Mouse (Mus musculus) embryonic facial prominence, embryonic 11.5 days (tissue): ENCODE measurements around the gene Tmem80. TPM values are rescaled to one million over a fixed set of nuclear protein-coding genes. Genes with fewer than 3 reads are reported as not detected.

Experiments
- ATAC-seq: fragments of 200-750 bp; cut with Nextera tagmentation; replicated peaks from 2 replicates; pipeline ENCODE4 v1.8.0; 2017; ENCODE audit warnings: low read depth; ENCODE audit not compliant: insufficient number of reproducible peaks, low FRiP score, low TSS enrichment
- DNase-seq: peaks from one replicate; pipeline ENCODE4 v3.0.0-alpha.2; 2015; ENCODE audit warnings: low spot score
- H3K27ac ChIP-seq: fragments of 300-500 bp; sonication (generic); replicated peaks from 2 replicates; pipeline ENCODE4 v1.5.1; 2014; ENCODE audit warnings: mild to moderate bottlenecking, low read depth, low read length, control low read depth
- H3K27me3 ChIP-seq: fragments of 300-500 bp; sonication (generic); 2 replicates; pipeline ENCODE4 v1.6.1; 2014; ENCODE audit warnings: mild to moderate bottlenecking, low read length, moderate library complexity, mixed read lengths; ENCODE audit not compliant: control insufficient read depth, insufficient read depth
- H3K36me3 ChIP-seq: fragments of 300-500 bp; sonication (generic); replicated peaks from 2 replicates; pipeline ENCODE4 v1.6.1; 2014; ENCODE audit warnings: low read depth, mild to moderate bottlenecking, low read length, moderate library complexity, mixed read lengths; ENCODE audit not compliant: control insufficient read depth, insufficient read depth
- H3K4me1 ChIP-seq: fragments of 300-500 bp; sonication (generic); 2 replicates; pipeline ENCODE4 v1.6.1; 2014; ENCODE audit warnings: low read length, mixed read lengths; ENCODE audit not compliant: control insufficient read depth, insufficient read depth
- H3K4me2 ChIP-seq: fragments of 300-500 bp; sonication (generic); 2 replicates; pipeline ENCODE4 v1.6.1; 2014; ENCODE audit warnings: low read depth, mild to moderate bottlenecking, control low read depth, low read length, moderate library complexity
- H3K4me3 ChIP-seq: fragments of 300-500 bp; sonication (generic); 2 replicates; pipeline ENCODE4 v1.5.1; 2014; ENCODE audit warnings: low read depth, low read length, control low read depth
- H3K9ac ChIP-seq: fragments of 300-500 bp; sonication (generic); replicated peaks from 2 replicates; pipeline ENCODE4 v1.6.1; 2014; ENCODE audit warnings: mild to moderate bottlenecking, control low read depth, low read length
- H3K9me3 ChIP-seq: fragments of 300-500 bp; sonication (generic); replicated peaks from 2 replicates; pipeline ENCODE4 v1.6.1; 2016; ENCODE audit warnings: mild to moderate bottlenecking, low read length, inconsistent platforms, mixed read lengths; ENCODE audit not compliant: control insufficient read depth
- WGBS: fragments of 180-500 bp; shearing (Covaris S2); extraction: QIAGEN DNeasy Blood & Tissue Kit; methylation state at CpG from one replicate; pipeline ENCODE4 v1.1.7; 2014; 5-methylcytosine and 5-hydroxymethylcytosine counted together
- polyA plus RNA-seq: library from polyadenylated mRNA; unstranded; fragments of >200 nt; fragmentation: Nextera tagmentation; extraction: Ambion mirVana; gene quantifications from 2 replicates; pipeline ENCODE4 v1.2.1, GENCODE M21; 2014

Tmem80 gene
- polyA plus RNA-seq, 1 experiment from 2014 or later, result 26.6 TPM

DNA sequence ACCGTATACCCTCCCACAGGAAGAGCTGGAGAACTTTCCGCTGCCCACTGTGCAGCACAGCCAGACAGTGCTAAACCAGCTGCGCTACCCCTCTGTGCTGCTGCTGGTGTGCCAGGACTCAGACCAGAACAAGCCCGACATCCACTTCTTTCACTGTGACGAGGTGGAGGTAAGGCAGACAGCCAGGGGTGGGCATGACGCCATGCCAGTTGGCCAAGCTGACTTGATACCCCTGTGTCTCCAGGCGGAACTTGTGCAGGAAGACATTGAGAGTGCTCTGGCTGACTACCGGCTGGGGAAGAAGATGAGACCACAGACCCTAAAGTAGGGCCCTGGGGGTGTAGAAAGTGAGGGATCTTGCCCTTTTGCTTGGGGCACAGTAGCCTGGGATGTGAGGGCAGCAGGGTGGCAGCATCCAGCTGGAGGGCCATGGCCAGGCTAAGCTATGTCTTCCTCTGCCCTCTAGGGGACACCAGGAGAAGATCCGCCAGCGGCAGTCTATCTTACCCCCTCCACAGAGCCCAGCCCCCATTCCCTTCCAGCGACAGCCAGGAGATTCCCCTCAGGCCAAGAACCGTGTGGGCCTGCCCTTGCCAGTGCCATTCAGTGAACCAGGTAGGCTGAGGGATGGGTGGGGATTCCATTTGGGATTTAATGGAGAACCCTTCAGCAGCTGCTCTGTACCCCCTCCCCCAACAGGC is 28.2 kb downstream of the Tmem80 start:
- Histone ChIP-seq H3K9ac (no peak overlapping the region), H3K36me3 (no peaks in the 10 kb centered on the region), H3K9me3 (no peaks in the 10 kb centered on the region), H3K27me3 (no peaks in the 10 kb centered on the region), H3K4me1 (no peaks in the 10 kb centered on the region), H3K4me2 (no peak overlapping the region), H3K4me3 (no peak overlapping the region), H3K27ac (no peak overlapping the region)
- ATAC-seq (peak; percentile 17; the same call in 1 of the 2 replicates), DNase-seq (no peak)
- 55% methylated on average over 12 of the region's 12 CpGs for WGBS

DNA sequence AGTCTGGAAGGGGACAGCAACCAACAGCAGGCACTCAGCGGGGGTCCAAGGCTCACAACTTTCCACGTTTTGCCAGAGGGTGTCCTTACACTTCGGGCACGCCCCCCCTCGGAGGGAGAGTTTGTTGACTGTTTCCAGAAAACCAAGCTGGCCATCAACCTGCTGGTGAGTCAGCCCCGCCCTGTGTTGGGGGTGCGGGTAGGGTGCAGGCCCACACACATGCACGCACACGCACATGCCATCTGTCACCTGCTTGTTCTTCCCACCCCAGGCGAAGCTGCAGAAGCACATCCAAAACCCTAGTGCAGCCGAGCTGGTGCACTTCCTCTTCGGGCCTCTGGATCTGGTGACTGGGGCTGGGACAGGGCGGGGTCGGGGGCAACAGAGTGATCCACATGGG is 29.4 kb downstream of the Tmem80 start:
- WGBS, result 76% methylated on average over 14 of the region's 14 CpGs
- Histone ChIP-seq H3K36me3 (no peaks in the 10 kb centered on the region), H3K27ac (no peak overlapping the region), H3K27me3 (peaks cover 7% of the 10 kb centered on the region), H3K4me2 (no peak overlapping the region), H3K4me3 (no peak overlapping the region), H3K9me3 (no peaks in the 10 kb centered on the region), H3K9ac (no peak overlapping the region), H3K4me1 (no peaks in the 10 kb centered on the region)
- DNase-seq (no peak), ATAC-seq (no peak)

DNA sequence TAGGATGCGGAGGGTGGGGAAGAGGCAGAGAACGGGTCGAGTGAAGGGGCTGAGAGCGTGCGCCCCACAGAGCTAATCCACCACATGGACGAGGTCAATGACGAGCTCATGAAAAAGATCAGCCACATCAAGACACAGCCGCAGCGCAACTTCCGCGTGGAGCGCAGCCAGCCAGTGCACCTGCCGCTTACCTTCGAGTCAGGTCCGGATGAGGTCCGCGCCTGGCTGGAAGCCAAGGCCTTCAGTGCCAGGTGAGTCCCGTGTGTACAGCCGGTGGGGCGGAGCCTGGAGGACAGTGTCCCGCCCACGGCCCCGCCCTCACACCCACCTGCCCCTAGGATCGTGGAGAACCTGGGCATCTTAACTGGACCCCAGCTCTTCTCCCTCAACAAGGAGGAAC is 34.0 kb downstream of the Tmem80 start:
- ATAC-seq (no peak), DNase-seq (no peak)
- Histone ChIP-seq H3K27me3 (peaks cover 7% of the 10 kb centered on the region), H3K4me3 (no peak overlapping the region), H3K4me2 (no peak overlapping the region), H3K9ac (no peak overlapping the region), H3K4me1 (no peaks in the 10 kb centered on the region), H3K9me3 (no peaks in the 10 kb centered on the region), H3K36me3 (no peaks in the 10 kb centered on the region), H3K27ac (no peak overlapping the region)
- WGBS, result 16% methylated on average over 24 of the region's 24 CpGs

DNA sequence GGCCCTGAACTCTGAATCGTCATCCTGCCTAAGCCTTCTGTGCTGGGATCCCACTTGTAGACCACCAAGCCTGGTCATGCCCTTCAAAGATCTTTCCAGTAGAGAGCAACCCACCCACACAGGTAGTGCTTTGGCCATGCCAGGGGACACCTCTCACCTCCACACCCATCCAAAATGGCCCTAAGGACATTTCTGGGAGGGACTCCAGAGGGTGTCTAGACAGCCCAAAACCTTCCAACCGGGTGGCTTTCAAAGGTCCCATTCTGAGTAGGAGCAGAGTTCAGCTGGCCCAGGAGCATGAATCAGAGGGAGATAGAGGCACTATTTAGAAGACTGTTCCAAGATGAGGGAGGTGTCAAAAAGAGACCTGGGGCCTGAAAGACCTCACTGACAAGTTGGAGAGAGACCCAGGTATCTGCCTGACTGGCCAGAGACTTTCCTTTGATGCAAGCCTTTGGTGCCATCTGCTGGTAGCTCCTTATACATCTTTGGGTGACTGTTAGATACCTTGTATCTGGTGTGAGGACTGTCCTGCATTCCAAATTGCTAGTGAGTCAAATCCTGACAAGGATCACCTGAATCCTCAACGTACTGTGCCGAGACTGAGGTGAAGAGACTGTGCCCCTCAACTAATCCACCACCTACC is 35.7 kb downstream of the Tmem80 start:
- Histone ChIP-seq H3K27me3 (peaks cover 7% of the 10 kb centered on the region), H3K9me3 (no peaks in the 10 kb centered on the region), H3K4me3 (no peak overlapping the region), H3K4me2 (no peak overlapping the region), H3K27ac (no peak overlapping the region), H3K4me1 (no peaks in the 10 kb centered on the region), H3K36me3 (no peaks in the 10 kb centered on the region), H3K9ac (no peak overlapping the region)
- no peak; the same call in 1 of the 2 replicates for ATAC-seq
- WGBS, result 61% methylated on average over 4 of the region's 4 CpGs
- DNase-seq, result peak; percentile 85

DNA sequence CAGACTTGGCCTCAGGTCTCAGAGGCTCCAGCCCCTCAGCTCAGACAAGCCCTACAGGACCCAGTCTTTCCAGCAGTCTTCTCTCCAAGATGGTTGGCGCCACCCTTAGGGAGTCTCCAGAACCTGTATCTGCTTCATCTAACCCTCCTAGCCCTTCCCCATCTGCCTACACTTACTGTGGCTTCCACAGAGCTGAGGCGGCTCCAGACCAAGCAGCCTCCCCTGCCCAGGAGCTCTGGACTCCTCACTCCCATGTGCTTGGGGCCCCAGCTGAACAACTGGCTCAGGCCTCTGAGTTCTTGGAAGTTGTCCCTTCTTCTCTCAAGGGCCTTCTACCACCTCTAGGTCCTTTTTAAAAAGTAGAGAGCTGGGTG is 36.2 kb downstream of the Tmem80 start:
- Histone ChIP-seq H3K9me3 (no peaks in the 10 kb centered on the region), H3K27ac (no peak overlapping the region), H3K4me1 (no peaks in the 10 kb centered on the region), H3K9ac (no peak overlapping the region), H3K27me3 (peaks cover 7% of the 10 kb centered on the region), H3K4me2 (no peak overlapping the region), H3K4me3 (no peak overlapping the region), H3K36me3 (no peaks in the 10 kb centered on the region)
- 51% methylated on average over 2 of the region's 2 CpGs for WGBS
- ATAC-seq, result no peak
- no peak for DNase-seq

DNA sequence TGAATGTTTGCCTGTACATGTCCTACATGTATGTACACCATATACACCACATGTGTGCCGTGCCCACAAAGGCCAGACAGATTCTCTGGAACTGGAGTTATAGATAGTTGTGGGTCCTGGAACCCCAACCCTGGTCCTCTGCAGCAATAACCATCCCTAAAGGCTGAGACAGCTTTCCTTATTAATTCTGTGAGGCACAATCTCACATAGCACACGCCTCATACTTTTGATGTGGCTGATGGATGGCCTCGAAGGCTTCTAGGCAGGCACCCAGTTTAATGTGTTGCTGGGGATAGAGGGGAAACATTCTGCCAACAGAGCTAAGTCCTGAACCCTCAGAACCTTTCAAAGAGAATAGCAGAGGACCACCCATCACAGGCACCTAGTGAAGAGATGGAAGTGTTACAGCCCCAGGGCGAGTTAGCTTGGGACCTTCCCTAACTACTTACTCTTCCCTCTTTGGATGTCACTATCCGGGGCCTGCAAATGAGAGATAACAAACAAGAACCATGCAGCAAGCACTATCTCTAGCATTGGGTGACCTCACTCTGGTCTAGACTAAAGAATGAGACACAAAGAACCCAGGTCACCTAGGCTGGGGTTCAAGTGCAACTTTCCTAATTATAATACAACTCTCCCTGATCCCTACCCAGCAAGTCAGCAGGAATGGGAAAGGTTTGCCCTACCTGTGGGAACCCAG is 37.0 kb downstream of the Tmem80 start:
- H3K27ac ChIP-seq, result no peak overlapping the region
- H3K9ac ChIP-seq, result no peak overlapping the region
- H3K9me3 ChIP-seq, result no peaks in the 10 kb centered on the region
- no peaks in the 10 kb centered on the region for H3K4me1 ChIP-seq
- H3K27me3 ChIP-seq, result peaks cover 7% of the 10 kb centered on the region
- no peaks in the 10 kb centered on the region for H3K36me3 ChIP-seq
- H3K4me2 ChIP-seq, result no peak overlapping the region
- DNase-seq (no peak), ATAC-seq (no peak)
- H3K4me3 ChIP-seq, result no peak overlapping the region
- 73% methylated on average over 5 of the region's 5 CpGs for WGBS

DNA sequence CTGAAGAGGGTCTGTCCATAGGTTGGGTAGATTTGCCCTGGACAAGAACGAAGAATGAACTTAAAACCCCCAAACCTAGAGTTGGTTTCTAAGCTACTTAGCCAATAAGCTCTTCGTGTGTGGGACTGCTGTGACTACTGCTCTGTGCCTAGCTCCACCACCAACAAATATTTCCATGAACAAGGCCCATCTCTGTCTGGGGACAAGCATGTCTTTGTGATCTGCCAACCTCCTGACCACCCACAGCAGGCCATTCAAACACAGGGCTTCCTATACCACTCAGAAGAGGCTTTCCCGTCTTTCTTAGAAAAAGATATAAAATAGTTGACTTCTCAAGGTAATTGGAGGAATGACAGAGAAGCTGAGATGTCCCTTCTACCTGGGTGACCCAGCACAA is 37.5 kb downstream of the Tmem80 start:
- no peak overlapping the region for H3K27ac ChIP-seq
- no peak overlapping the region for H3K4me2 ChIP-seq
- no peak overlapping the region for H3K9ac ChIP-seq
- no peak overlapping the region for H3K4me3 ChIP-seq
- no peak for ATAC-seq
- no peaks in the 10 kb centered on the region for H3K9me3 ChIP-seq
- H3K27me3 ChIP-seq, result peaks cover 7% of the 10 kb centered on the region
- no peaks in the 10 kb centered on the region for H3K36me3 ChIP-seq
- no peak for DNase-seq
- WGBS, result 51% methylated on average over 3 of the region's 3 CpGs
- H3K4me1 ChIP-seq, result no peaks in the 10 kb centered on the region

DNA sequence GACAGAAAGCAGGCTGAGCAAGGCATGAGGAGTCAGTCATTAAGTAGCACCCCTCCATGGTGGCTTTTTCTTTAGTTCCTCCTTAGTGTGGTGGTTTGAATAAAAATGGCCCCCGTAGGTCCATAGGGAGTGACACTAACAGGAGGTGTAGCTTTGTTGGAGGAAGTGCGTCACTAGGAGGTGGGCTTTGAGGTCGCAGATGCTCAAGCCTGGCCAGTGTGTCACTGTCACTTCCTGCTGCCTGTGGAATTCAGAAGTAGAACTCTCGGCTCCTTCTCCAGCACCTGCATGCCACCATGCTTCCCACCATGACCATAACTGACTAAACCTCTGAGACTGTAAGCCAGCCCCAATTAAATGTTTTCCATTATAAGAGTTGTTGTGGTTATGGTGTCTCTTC is 39.8 kb downstream of the Tmem80 start:
- H3K27ac ChIP-seq, result no peak overlapping the region
- no peaks in the 10 kb centered on the region for H3K4me1 ChIP-seq
- H3K27me3 ChIP-seq, result no peaks in the 10 kb centered on the region
- no peak overlapping the region for H3K4me2 ChIP-seq
- no peak for ATAC-seq
- 83% methylated on average over 4 of the region's 4 CpGs for WGBS
- no peaks in the 10 kb centered on the region for H3K9me3 ChIP-seq
- H3K36me3 ChIP-seq, result no peaks in the 10 kb centered on the region
- H3K9ac ChIP-seq, result no peak overlapping the region
- no peak for DNase-seq
- H3K4me3 ChIP-seq, result no peak overlapping the region
